Mouse (Mus musculus): ENCODE data around the gene Ppp1r1a. TPM values are rescaled to one million over a fixed set of nuclear protein-coding genes. Genes with fewer than 3 reads are reported as not detected.

The Ppp1r1a gene
- total and polyA plus RNA-seq, 2 experiments from 2014 or later = 8.4 to 36.3 TPM

DNA sequence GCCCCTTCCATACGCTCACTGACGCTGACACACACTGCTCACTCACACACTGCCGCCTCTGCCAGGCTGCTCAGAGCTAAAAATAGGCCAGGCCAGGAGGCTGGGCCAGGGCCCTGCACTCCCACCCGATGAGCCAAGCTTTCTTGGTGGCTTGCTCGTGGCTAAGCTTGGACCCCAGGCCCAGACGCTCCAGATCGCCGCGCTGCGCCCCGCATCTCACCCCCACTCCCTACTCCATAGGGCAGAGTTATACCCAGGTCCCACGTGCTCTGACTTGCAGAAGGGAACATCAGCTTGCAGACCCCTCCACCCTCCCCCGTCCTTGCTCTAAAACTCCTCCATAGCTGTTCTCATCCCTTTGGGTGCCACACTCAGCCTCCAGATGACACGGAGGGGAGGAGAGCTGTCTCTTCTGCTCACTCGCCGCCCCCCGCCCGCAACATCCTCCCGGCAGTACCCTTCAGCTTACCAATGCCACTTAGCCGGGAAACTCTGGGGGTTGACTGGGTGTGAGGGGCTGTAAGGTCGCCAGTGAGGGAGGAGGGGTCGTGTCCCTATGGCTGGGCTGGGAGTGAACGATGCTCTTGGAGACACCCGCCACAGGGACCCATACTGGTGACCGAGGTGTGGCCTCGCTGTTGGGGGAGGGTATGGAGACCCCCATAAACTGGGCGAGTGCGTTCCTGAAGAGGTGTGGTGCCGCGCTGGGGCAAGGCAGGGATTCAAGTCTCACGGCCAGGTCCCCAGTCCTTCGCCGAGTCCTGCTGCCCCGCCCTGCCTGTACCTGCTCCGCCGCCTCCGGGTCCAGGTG lies 587 bp downstream of the Ppp1r1a start:
- no peak for TF ChIP-seq EP300 (IDR thresholded peaks at IDR 0.05; ENCODE audit: low read depth)
- ATAC-seq (ENCODE audit: insufficient read depth, low read depth) = peak; percentile 83
- peak overlapping the region; percentile 75 for H3K4me3 ChIP-seq (ENCODE audit: low read depth, low read length)
- peaks cover 6% of the 10 kb centered on the region; the same call in 1 of the 2 replicates for H3K27me3 ChIP-seq (ENCODE audit: control insufficient read depth, insufficient read depth, low read length)
- no peaks in the 10 kb centered on the region for H3K36me3 ChIP-seq (replicated peaks; ENCODE audit: control insufficient read depth, insufficient read depth, low read length)
- peak overlapping the region; percentile 64 for H3K9ac ChIP-seq (replicated peaks; ENCODE audit: low read depth, low read length)
- H3K27ac ChIP-seq (ENCODE audit: low read depth) = peak overlapping the region; percentile 14; the same call in 1 of the 2 replicates
- peak; percentile 74 for DNase-seq (ENCODE audit: low spot score)
- WGBS = under 1% methylated on average over 36 of the region's 37 CpGs
- H3K4me1 ChIP-seq (ENCODE audit: control insufficient read depth, insufficient read depth) = peaks cover 4% of the 10 kb centered on the region
- peak overlapping the region; percentile 98 for H3K4me2 ChIP-seq (ENCODE audit: low read depth, low read length)
- H3K9me3 ChIP-seq (replicated peaks; ENCODE audit: control insufficient read depth, low read length) = no peaks in the 10 kb centered on the region

DNA sequence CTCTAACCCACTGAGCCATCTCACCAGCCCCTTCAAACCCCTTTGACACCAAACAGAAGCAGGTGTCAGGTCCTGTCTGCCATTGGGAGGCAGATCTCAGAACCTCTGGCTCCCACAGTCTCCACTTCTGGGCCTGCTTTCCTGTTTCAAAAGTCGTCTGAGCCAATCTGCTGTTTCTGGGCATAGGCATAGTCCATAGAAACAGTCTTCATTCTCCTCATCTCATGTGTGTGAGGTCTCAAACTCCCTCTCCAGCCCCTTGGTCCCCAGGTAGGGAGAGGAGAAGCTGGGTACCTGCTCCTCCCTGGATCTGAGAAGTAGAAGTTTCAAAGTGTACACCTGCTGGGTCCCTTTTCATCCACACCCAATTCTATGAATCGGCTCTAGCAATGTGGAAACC lies 1.3 kb downstream of the Ppp1r1a start:
- Histone ChIP-seq H3K27me3 (ENCODE audit: control insufficient read depth, insufficient read depth, low read length) (peaks cover 6% of the 10 kb centered on the region; the same call in 1 of the 2 replicates), H3K27ac (ENCODE audit: low read depth) (peak overlapping the region; percentile 49), H3K36me3 (replicated peaks; ENCODE audit: control insufficient read depth, insufficient read depth, low read length) (no peaks in the 10 kb centered on the region), H3K4me2 (ENCODE audit: low read depth, low read length) (peak overlapping the region; percentile 98), H3K9me3 (replicated peaks; ENCODE audit: control insufficient read depth, low read length) (no peaks in the 10 kb centered on the region), H3K4me1 (ENCODE audit: control insufficient read depth, insufficient read depth) (peaks cover 4% of the 10 kb centered on the region), H3K9ac (replicated peaks; ENCODE audit: low read depth, low read length) (peak overlapping the region; percentile 64; the same call in 1 of the 2 replicates), H3K4me3 (ENCODE audit: low read depth, low read length) (peak overlapping the region; percentile 75)
- WGBS = 16% methylated on average over 2 of the region's 2 CpGs
- no peak for TF ChIP-seq CTCF (IDR thresholded peaks at IDR 0.05; ENCODE audit: low read depth)
- no peak for TF ChIP-seq EP300 (IDR thresholded peaks at IDR 0.05; ENCODE audit: low read depth)
- DNase-seq (ENCODE audit: low spot score) (no peak), ATAC-seq (ENCODE audit: insufficient read depth, low read depth) (no peak)

DNA sequence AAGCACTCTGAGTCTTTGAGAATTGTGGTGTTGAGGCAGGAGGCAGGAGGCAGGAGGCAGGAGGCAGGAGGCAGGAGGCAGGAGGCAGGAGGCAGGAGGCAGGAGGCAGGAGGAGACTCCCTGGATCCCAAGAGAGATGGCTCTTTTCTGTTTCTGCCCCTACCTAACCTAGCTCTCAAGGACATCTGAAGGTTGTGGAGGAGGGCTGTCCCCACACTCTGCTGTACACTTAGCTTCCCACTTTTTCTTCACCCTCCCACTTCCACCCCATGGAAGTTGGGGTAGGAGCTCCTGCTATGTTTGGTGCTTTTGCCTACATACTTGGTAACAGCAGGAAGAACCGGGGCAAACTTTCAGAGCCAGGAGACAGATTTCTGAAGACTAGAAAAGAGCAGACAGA lies 2.0 kb downstream of the Ppp1r1a start:
- ATAC-seq (ENCODE audit: insufficient read depth, low read depth) = no peak
- H3K9me3 ChIP-seq (replicated peaks; ENCODE audit: control insufficient read depth, low read length) = no peaks in the 10 kb centered on the region
- WGBS = 50% methylated on average over 1 of the region's 1 CpGs
- H3K4me2 ChIP-seq (ENCODE audit: low read depth, low read length) = no peak overlapping the region
- TF ChIP-seq EP300 (IDR thresholded peaks at IDR 0.05; ENCODE audit: low read depth) (no peak), CTCF (IDR thresholded peaks at IDR 0.05; ENCODE audit: low read depth) (no peak)
- H3K4me3 ChIP-seq (ENCODE audit: low read depth, low read length) = no peak overlapping the region
- no peaks in the 10 kb centered on the region for H3K36me3 ChIP-seq (replicated peaks; ENCODE audit: control insufficient read depth, insufficient read depth, low read length)
- no peak for DNase-seq (ENCODE audit: low spot score)
- no peak overlapping the region for H3K27ac ChIP-seq (ENCODE audit: low read depth)
- H3K4me1 ChIP-seq (ENCODE audit: control insufficient read depth, insufficient read depth) = peaks cover 4% of the 10 kb centered on the region
- H3K9ac ChIP-seq (replicated peaks; ENCODE audit: low read depth, low read length) = no peak overlapping the region
- H3K27me3 ChIP-seq (ENCODE audit: control insufficient read depth, insufficient read depth, low read length) = peaks cover 6% of the 10 kb centered on the region; the same call in 1 of the 2 replicates

DNA sequence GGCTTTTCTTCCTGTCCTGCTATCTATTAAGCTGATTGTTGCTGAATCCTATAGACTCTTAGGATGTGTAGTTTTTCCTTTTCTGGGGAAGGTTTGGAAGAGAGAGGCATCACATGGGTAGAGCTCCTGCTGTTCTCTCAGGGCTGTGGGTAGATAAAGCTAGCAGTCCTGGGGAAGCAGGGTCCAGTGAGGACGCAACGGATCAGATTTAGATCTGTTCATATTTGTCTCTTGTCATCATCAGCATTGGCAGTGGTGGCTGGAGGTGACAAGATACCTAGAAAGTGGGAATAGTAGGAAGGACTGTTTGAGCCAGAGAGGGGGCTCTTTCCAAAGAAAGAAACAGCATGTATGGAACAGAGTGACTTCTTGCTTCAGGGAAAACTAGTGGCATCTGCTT lies 2.8 kb downstream of the Ppp1r1a start:
- ATAC-seq (ENCODE audit: insufficient read depth, low read depth) (no peak), DNase-seq (ENCODE audit: low spot score) (no peak)
- WGBS = 57% methylated on average over 2 of the region's 2 CpGs

DNA sequence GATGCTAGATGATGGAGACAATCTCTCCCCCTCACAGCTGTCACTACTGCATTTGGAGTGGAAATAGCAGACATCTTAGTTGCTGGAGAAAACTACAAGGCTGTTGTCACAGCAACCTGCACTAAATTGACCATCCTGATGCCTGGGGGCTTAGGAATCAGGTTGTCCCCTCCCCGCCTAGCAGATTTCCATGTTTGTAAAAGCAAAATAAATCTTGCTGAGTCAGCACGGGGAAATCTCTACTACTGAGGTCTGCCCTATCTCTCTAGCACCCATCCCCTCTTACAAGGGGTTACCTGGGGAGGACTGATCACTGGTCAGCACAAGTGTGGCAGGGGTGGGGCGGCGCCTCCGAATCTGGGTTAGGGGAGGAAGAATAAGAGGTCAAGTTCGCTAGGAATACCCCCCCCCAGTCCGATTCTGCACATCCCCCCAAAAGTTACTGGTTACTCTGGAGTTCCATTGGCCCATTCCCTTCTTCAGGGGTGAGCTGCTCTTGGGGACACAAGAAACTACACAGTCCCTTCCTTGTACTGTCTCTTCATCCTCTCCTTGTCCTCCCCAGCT lies 3.7 kb downstream of the Ppp1r1a start:
- H3K9me3 ChIP-seq (replicated peaks; ENCODE audit: control insufficient read depth, low read length) = no peaks in the 10 kb centered on the region
- WGBS = 83% methylated on average over 7 of the region's 7 CpGs
- peaks cover 6% of the 10 kb centered on the region; the same call in 1 of the 2 replicates for H3K27me3 ChIP-seq (ENCODE audit: control insufficient read depth, insufficient read depth, low read length)

More for the DNA sequence above, 2.8 kb downstream of the Ppp1r1a start:
- TF ChIP-seq EP300 (IDR thresholded peaks at IDR 0.05; ENCODE audit: low read depth) (no peak), CTCF (IDR thresholded peaks at IDR 0.05; ENCODE audit: low read depth) (no peak)
- no peaks in the 10 kb centered on the region for H3K36me3 ChIP-seq (replicated peaks; ENCODE audit: control insufficient read depth, insufficient read depth, low read length)
- H3K9me3 ChIP-seq (replicated peaks; ENCODE audit: control insufficient read depth, low read length) = no peaks in the 10 kb centered on the region
- no peak overlapping the region for H3K27ac ChIP-seq (ENCODE audit: low read depth)
- H3K27me3 ChIP-seq (ENCODE audit: control insufficient read depth, insufficient read depth, low read length) = peaks cover 6% of the 10 kb centered on the region; the same call in 1 of the 2 replicates
- no peak overlapping the region for H3K4me3 ChIP-seq (ENCODE audit: low read depth, low read length)
- H3K4me2 ChIP-seq (ENCODE audit: low read depth, low read length) = no peak overlapping the region
- H3K9ac ChIP-seq (replicated peaks; ENCODE audit: low read depth, low read length) = no peak overlapping the region
- peaks cover 4% of the 10 kb centered on the region for H3K4me1 ChIP-seq (ENCODE audit: control insufficient read depth, insufficient read depth)

More for the DNA sequence above, 3.7 kb downstream of the Ppp1r1a start:
- Histone ChIP-seq H3K27ac (ENCODE audit: low read depth) (no peak overlapping the region), H3K4me1 (ENCODE audit: control insufficient read depth, insufficient read depth) (peaks cover 4% of the 10 kb centered on the region), H3K4me3 (ENCODE audit: low read depth, low read length) (no peak overlapping the region), H3K36me3 (replicated peaks; ENCODE audit: control insufficient read depth, insufficient read depth, low read length) (no peaks in the 10 kb centered on the region), H3K9ac (replicated peaks; ENCODE audit: low read depth, low read length) (no peak overlapping the region), H3K4me2 (ENCODE audit: low read depth, low read length) (no peak overlapping the region)
- no peak for TF ChIP-seq EP300 (IDR thresholded peaks at IDR 0.05; ENCODE audit: low read depth)
- TF ChIP-seq CTCF (IDR thresholded peaks at IDR 0.05; ENCODE audit: low read depth) = no peak
- DNase-seq (ENCODE audit: low spot score) = no peak
- no peak for ATAC-seq (ENCODE audit: insufficient read depth, low read depth)

All from heart, postnatal 0 days (tissue).